Mouse (Mus musculus) myocyte (in vitro differentiated cells): ENCODE results near the gene Olfr1120.
"Not testable (repeated sequence)": the region's sequence is repeated elsewhere in the genome, so short reads cannot be mapped to it uniquely, and the experiment has no call there.

ENCODE experiments used
- TCF12 ChIP-seq: IDR thresholded peaks from one replicate; pipeline ENCODE4 v1.6.1; 2011; ENCODE audit warnings: mild to moderate bottlenecking, control low read depth; ENCODE audit not compliant: poor library complexity, insufficient read depth, severe bottlenecking
- TCF3 ChIP-seq: IDR thresholded peaks from one replicate; pipeline ENCODE4 v1.6.1; 2011; ENCODE audit warnings: low read depth, control low read depth; ENCODE audit not compliant: insufficient read length
- USF1 ChIP-seq: IDR thresholded peaks from one replicate; pipeline ENCODE4 v1.6.1; 2011; ENCODE audit warnings: low read depth, mild to moderate bottlenecking, control low read depth, moderate library complexity

GRCm38 (mm10) chr2:87360121-87360520, 5.5 kb downstream of the Olfr1120 start:
- not testable (repeated sequence) for TF ChIP-seq TCF3, TCF12, USF1
